ENCODE assay signal across 9 mouse cellular contexts in genomic region chr2:178513636-178514071, GRCm38 (mm10).
DNase-seq lines count a peak whose midpoint lies in the region; ATAC-seq lines count a peak whose summit lies in the region.
"Had no signal": no experiment of that assay in that cellular context is flagged by ENCODE, and none has a peak within 500 bp of the region (broad histone marks: within the 10 kb centered on the region; RNA-seq: fewer than 3 reads in every experiment).

No protein-coding gene starts in this region.

- no peak overlapping the region for H3K9ac ChIP-seq in kidney, embryonic 15.5 days
- H3K9ac ChIP-seq in kidney, embryonic 14.5 days (ENCODE audit: low read depth, low read length): no peak overlapping the region
- no peak overlapping the region for H3K9ac ChIP-seq in forebrain, embryonic 16.5 days (replicated peaks; ENCODE audit: low read depth, low read length)
- H3K9ac ChIP-seq in limb, embryonic 11.5 days (ENCODE audit: low read length): no peak overlapping the region

- no peaks in the 10 kb centered on the region for H3K36me3 ChIP-seq in kidney, embryonic 15.5 days
- no peaks in the 10 kb centered on the region for H3K36me3 ChIP-seq in kidney, embryonic 14.5 days (ENCODE audit: control insufficient read depth, insufficient read depth, low read length)
- H3K36me3 ChIP-seq in forebrain, embryonic 16.5 days (ENCODE audit: control insufficient read depth, insufficient read depth): no peaks in the 10 kb centered on the region
- H3K36me3 ChIP-seq in limb, embryonic 11.5 days (ENCODE audit: control insufficient read depth, insufficient read depth, low read length): no peaks in the 10 kb centered on the region

- no peak overlapping the region for H3K27ac ChIP-seq in kidney, embryonic 15.5 days
- H3K27ac ChIP-seq in kidney, embryonic 14.5 days (ENCODE audit: low read depth, low read length): no peak overlapping the region
- peak overlapping the region; percentile 52; the same call in 1 of the 2 replicates for H3K27ac ChIP-seq in forebrain, embryonic 16.5 days (ENCODE audit: low read length)
- H3K27ac ChIP-seq in limb, embryonic 11.5 days (replicated peaks; ENCODE audit: low read depth, low read length): peak overlapping the region; percentile 75

- ATAC-seq in kidney, embryonic 15.5 days (replicated peaks; ENCODE audit: low FRiP score): 0 out of 2 replicates have a peak, but pooled peaks have one; percentile 23
- no peak for ATAC-seq in kidney, embryonic 14.5 days (ENCODE audit: low FRiP score, low TSS enrichment)
- peak; percentile 89 for ATAC-seq in forebrain, embryonic 16.5 days
- no peak for ATAC-seq in limb, embryonic 11.5 days (ENCODE audit: insufficient number of reproducible peaks, low FRiP score, low TSS enrichment, low read depth)
- ATAC-seq: Patski had no signal

- DNase-seq in cerebellum, adult 18-20 months: peak; percentile 30 to 43
- peak; percentile 71 for DNase-seq in limb, embryonic 11.5 days (ENCODE audit: low spot score)
- DNase-seq in spleen, postnatal 10 days (ENCODE audit: low spot score in 2 of 2): no peak
- no peak for DNase-seq in B cell, adult 2 months
- no peak for DNase-seq in spleen, adult 18-20 months

- H3K4me2 ChIP-seq in kidney, embryonic 15.5 days: no peak overlapping the region
- H3K4me2 ChIP-seq in kidney, embryonic 14.5 days (replicated peaks; ENCODE audit: low read depth, low read length): no peak overlapping the region
- no peak overlapping the region for H3K4me2 ChIP-seq in forebrain, embryonic 16.5 days (ENCODE audit: low read length)
- H3K4me2 ChIP-seq in limb, embryonic 11.5 days (ENCODE audit: low read depth, severe bottlenecking): no peak overlapping the region; the same call in 1 of the 2 replicates

- no peaks in the 10 kb centered on the region for H3K27me3 ChIP-seq in kidney, embryonic 15.5 days
- no peaks in the 10 kb centered on the region for H3K27me3 ChIP-seq in kidney, embryonic 14.5 days (ENCODE audit: control insufficient read depth, insufficient read depth, low read length)
- no peaks in the 10 kb centered on the region for H3K27me3 ChIP-seq in forebrain, embryonic 16.5 days (replicated peaks; ENCODE audit: control insufficient read depth, insufficient read depth, low read length)
- no peaks in the 10 kb centered on the region for H3K27me3 ChIP-seq in limb, embryonic 11.5 days (ENCODE audit: control insufficient read depth, insufficient read depth, low read length)
- H3K27me3 ChIP-seq: Patski had no signal

- H3K9me3 ChIP-seq in kidney, embryonic 15.5 days (replicated peaks): no peaks in the 10 kb centered on the region
- H3K9me3 ChIP-seq in kidney, embryonic 14.5 days (ENCODE audit: control insufficient read depth, low read length): no peaks in the 10 kb centered on the region
- no peaks in the 10 kb centered on the region for H3K9me3 ChIP-seq in forebrain, embryonic 16.5 days (ENCODE audit: control insufficient read depth, low read length)
- H3K9me3 ChIP-seq in limb, embryonic 11.5 days (ENCODE audit: control insufficient read depth, low read length): no peaks in the 10 kb centered on the region

- 50% methylated on average over 16 of the region's 16 CpGs for WGBS in kidney, embryonic 15.5 days
- 62% methylated on average over 16 of the region's 16 CpGs for WGBS in kidney, embryonic 14.5 days
- 39% methylated on average over 16 of the region's 16 CpGs for WGBS in forebrain, embryonic 16.5 days
- WGBS in limb, embryonic 11.5 days: 29% methylated on average over 16 of the region's 16 CpGs

- H3K4me3 ChIP-seq in kidney, embryonic 15.5 days (replicated peaks): no peak overlapping the region
- H3K4me3 ChIP-seq in kidney, embryonic 14.5 days (ENCODE audit: low read length): no peak overlapping the region
- no peak overlapping the region for H3K4me3 ChIP-seq in forebrain, embryonic 16.5 days (replicated peaks; ENCODE audit: low read length)
- H3K4me3 ChIP-seq in limb, embryonic 11.5 days (ENCODE audit: low read depth, low read length): no peak overlapping the region

- H3K4me1 ChIP-seq in kidney, embryonic 15.5 days: peaks cover 9% of the 10 kb centered on the region
- H3K4me1 ChIP-seq in kidney, embryonic 14.5 days (ENCODE audit: control insufficient read depth, insufficient read depth, low read length): 0 out of 2 replicates have a peak, but pooled peaks cover 3% of the 10 kb centered on the region
- peaks cover 9% of the 10 kb centered on the region for H3K4me1 ChIP-seq in forebrain, embryonic 16.5 days (replicated peaks; ENCODE audit: control insufficient read depth, insufficient read depth, low read length)
- peaks cover 15% of the 10 kb centered on the region for H3K4me1 ChIP-seq in limb, embryonic 11.5 days (ENCODE audit: control insufficient read depth, insufficient read depth, low read length)

Comparison
In these comparisons a context has a peak if more than half of its experiments do, and no peak if none do; other contexts are left out.
1. ATAC-seq: peak in kidney, embryonic 15.5 days (single experiment) and forebrain, embryonic 16.5 days (single experiment); none in kidney, embryonic 14.5 days (single experiment) and limb, embryonic 11.5 days (single experiment).
2. H3K27ac ChIP-seq: peak in forebrain, embryonic 16.5 days (single experiment) and limb, embryonic 11.5 days (single experiment); none in kidney, embryonic 15.5 days (single experiment) and kidney, embryonic 14.5 days (single experiment).
3. DNase-seq: peak in cerebellum, adult 18-20 months (2 of 2) and limb, embryonic 11.5 days (single experiment); none in spleen, postnatal 10 days (0 of 2), B cell, adult 2 months (0 of 2) and spleen, adult 18-20 months (0 of 2).